Mouse (Mus musculus) ES-Bruce4 (cell line): ENCODE measurements around the gene Tmem229a.

Source experiments
- CTCF ChIP-seq: IDR thresholded peaks from one replicate; pipeline ENCODE4 v1.8.1; 2011; ENCODE audit warnings: low read depth, low read length
- EP300 ChIP-seq: IDR thresholded peaks from 2 replicates; pipeline ENCODE4 v1.6.1; 2011; ENCODE audit warnings: low read depth, low read length; ENCODE audit not compliant: insufficient read depth
- POLR2A ChIP-seq: IDR thresholded peaks from one replicate; pipeline ENCODE4 v1.8.1; 2011; ENCODE audit warnings: low read length; ENCODE audit not compliant: insufficient read depth

DNA sequence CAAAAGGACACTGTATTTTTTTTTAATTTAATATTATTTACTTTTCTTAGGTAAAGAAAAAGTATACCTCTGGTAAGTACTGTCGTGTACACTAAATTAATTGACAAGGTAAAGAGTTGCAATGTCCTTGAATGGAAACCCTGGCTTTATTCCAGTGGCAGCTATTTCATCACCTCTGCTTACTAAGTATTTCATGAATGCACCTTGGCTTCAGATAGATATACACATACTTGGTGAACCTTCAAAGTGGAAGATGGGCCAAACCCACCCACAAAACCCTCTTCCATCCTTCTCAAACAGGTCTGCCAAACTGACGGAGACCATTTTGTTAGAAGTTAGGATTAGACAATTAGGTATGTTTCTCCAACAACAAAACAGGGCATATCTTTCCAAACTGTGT is 5.4 kb downstream of the Tmem229a start:
- TF ChIP-seq POLR2A: no peak
- TF ChIP-seq CTCF: no peak
- no peak for TF ChIP-seq EP300
